Mouse (Mus musculus) liver, embryonic 16.5 days (tissue): ENCODE measurements around the gene Ick. TPM values are rescaled to one million over a fixed set of nuclear protein-coding genes. Genes with fewer than 3 reads are reported as not detected.

Experiments
- ATAC-seq: fragments of 200-750 bp; cut with Nextera tagmentation; 2 replicates; pipeline ENCODE4 v1.8.0; 2017; ENCODE audit warnings: low read depth, mild to moderate bottlenecking, moderate number of reproducible peaks, moderate library complexity
- H3K27ac ChIP-seq: fragments of 300-500 bp; sonication (generic); 2 replicates; pipeline ENCODE4 v1.5.1; 2014; ENCODE audit warnings: mild to moderate bottlenecking, low read length
- H3K27me3 ChIP-seq: fragments of 300-500 bp; sonication (generic); 2 replicates; pipeline ENCODE4 v1.6.1; 2014; ENCODE audit warnings: low read depth, low read length, mixed read lengths; ENCODE audit not compliant: control insufficient read depth, insufficient read depth
- H3K36me3 ChIP-seq: fragments of 300-500 bp; sonication (generic); 2 replicates; pipeline ENCODE4 v1.6.1; 2014; ENCODE audit warnings: mild to moderate bottlenecking; ENCODE audit not compliant: control insufficient read depth, insufficient read depth
- H3K4me1 ChIP-seq: fragments of 300-500 bp; sonication (generic); 2 replicates; pipeline ENCODE4 v1.6.1; 2014; ENCODE audit warnings: low read depth, low read length, mixed read lengths; ENCODE audit not compliant: control insufficient read depth
- H3K4me2 ChIP-seq: fragments of 300-500 bp; sonication (generic); 2 replicates; pipeline ENCODE4 v1.6.1; 2014; ENCODE audit warnings: low read depth, low read length, mixed read lengths
- H3K4me3 ChIP-seq: fragments of 300-500 bp; sonication (generic); 2 replicates; pipeline ENCODE4 v1.5.1; 2014; ENCODE audit warnings: low read depth, mild to moderate bottlenecking, low read length
- H3K9ac ChIP-seq: fragments of 300-500 bp; sonication (generic); 2 replicates; pipeline ENCODE4 v1.6.1; 2014; ENCODE audit warnings: low read depth, low read length
- H3K9me3 ChIP-seq: fragments of 300-500 bp; sonication (generic); replicated peaks from 2 replicates; pipeline ENCODE4 v1.6.1; 2016; ENCODE audit warnings: low read length; ENCODE audit not compliant: control insufficient read depth
- WGBS: fragments of 180-500 bp; shearing (Covaris S2); extraction: QIAGEN DNeasy Blood & Tissue Kit; methylation state at CpG from one replicate; pipeline ENCODE4 v1.1.7; 2014; ENCODE audit not compliant: insufficient replicate concordance; 5-methylcytosine and 5-hydroxymethylcytosine counted together
- polyA plus RNA-seq: library from polyadenylated mRNA; unstranded; fragments of >200 nt; fragmentation: Nextera tagmentation; extraction: Ambion mirVana; gene quantifications from 2 replicates; pipeline ENCODE4 v1.2.1, GENCODE M21; 2015

The Ick gene
- polyA plus RNA-seq, 1 experiment from 2014 or later = 5.5 TPM

DNA sequence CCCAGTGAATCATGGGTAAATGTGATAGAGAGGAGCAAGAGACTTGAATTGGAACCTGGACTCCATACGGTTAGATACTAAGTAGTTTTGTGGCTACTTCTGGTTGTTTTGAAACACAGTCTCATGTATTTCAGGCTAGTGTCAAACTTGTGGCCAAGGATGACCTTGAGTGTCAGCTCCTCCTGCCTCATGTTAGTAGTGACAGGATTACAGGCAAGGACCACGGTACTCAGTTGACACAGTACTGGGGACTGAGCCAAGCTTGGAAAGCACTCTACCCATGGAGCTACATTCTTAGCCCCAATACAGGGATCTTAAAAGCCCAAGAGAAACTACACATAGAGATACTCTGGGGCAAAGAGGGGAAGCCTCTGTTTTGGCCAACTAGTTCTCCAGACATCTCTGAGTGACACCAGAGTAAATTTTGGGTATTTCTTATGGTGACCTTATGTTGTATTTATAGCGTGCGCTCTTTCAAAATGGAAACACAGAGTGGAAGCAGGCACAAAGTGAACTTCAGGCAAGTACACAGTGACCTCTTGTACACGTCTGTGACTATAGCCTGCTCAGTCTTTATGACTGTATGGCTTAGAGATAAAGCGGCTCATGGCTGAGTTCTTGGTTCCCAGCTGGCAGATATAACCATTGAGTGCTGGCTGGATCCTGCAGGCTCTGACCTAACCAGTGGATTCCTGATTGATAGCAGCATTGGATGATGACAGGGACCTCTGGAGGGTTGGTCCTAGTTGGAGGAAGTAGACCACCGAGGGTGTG lies 14.1 kb downstream of the Ick start:
- H3K9ac ChIP-seq = no peak overlapping the region
- WGBS = 66% methylated on average over 7 of the region's 7 CpGs
- no peaks in the 10 kb centered on the region for H3K9me3 ChIP-seq
- ATAC-seq = no peak
- no peaks in the 10 kb centered on the region for H3K27me3 ChIP-seq
- H3K4me2 ChIP-seq = no peak overlapping the region
- no peaks in the 10 kb centered on the region for H3K36me3 ChIP-seq
- no peak overlapping the region for H3K27ac ChIP-seq
- H3K4me1 ChIP-seq = peaks cover 2% of the 10 kb centered on the region; the same call in 1 of the 2 replicates
- no peak overlapping the region for H3K4me3 ChIP-seq

- 49% methylated on average over 6 of the region's 6 CpGs for WGBS
These were observed 15.3 kb downstream of the Ick start for GRCm38 (mm10) chr9:78124297-78124696.

GRCm38 (mm10) chr9:78126007-78126406 lies 17.0 kb downstream of the Ick start:
- Histone ChIP-seq H3K4me2 (no peak overlapping the region), H3K4me1 (no peaks in the 10 kb centered on the region; the same call in 1 of the 2 replicates), H3K4me3 (no peak overlapping the region), H3K9me3 (no peaks in the 10 kb centered on the region), H3K9ac (no peak overlapping the region), H3K27ac (no peak overlapping the region), H3K27me3 (no peaks in the 10 kb centered on the region), H3K36me3 (no peaks in the 10 kb centered on the region)
- 76% methylated on average over 6 of the region's 6 CpGs for WGBS
- no peak for ATAC-seq

More at GRCm38 (mm10) chr9:78124297-78124696, 15.3 kb downstream of the Ick start:
- no peaks in the 10 kb centered on the region for H3K9me3 ChIP-seq
- H3K27me3 ChIP-seq = no peaks in the 10 kb centered on the region
- H3K4me3 ChIP-seq = no peak overlapping the region
- no peak overlapping the region for H3K4me2 ChIP-seq
- H3K4me1 ChIP-seq = no peaks in the 10 kb centered on the region; the same call in 1 of the 2 replicates
- H3K27ac ChIP-seq = no peak overlapping the region
- no peaks in the 10 kb centered on the region for H3K36me3 ChIP-seq
- no peak for ATAC-seq
- H3K9ac ChIP-seq = no peak overlapping the region

DNA sequence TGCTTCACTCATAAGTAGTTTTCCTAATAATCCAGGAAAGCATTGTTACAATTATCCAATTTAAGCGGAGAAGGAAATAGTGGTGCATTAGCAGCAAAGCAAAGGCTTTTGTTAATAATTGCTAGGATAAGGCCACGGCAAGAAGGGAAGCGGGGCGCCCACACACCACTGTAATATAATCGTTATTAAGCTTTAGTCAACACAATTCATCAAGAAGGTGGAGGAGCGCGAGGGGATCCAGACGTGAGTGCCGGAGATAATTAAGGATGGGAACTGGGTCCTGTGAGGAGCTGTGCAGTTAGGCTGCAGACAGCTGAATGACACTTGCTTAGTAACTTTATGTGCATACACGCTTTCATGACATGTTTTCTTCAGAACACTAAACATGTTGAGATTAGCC lies 17.7 kb downstream of the Ick start:
- no peaks in the 10 kb centered on the region; the same call in 1 of the 2 replicates for H3K4me1 ChIP-seq
- H3K9me3 ChIP-seq = no peaks in the 10 kb centered on the region
- H3K36me3 ChIP-seq = no peaks in the 10 kb centered on the region
- no peak overlapping the region for H3K4me2 ChIP-seq
- no peaks in the 10 kb centered on the region for H3K27me3 ChIP-seq
- no peak overlapping the region for H3K27ac ChIP-seq
- no peak overlapping the region for H3K9ac ChIP-seq
- ATAC-seq = no peak
- 71% methylated on average over 10 of the region's 10 CpGs for WGBS
- H3K4me3 ChIP-seq = no peak overlapping the region

DNA sequence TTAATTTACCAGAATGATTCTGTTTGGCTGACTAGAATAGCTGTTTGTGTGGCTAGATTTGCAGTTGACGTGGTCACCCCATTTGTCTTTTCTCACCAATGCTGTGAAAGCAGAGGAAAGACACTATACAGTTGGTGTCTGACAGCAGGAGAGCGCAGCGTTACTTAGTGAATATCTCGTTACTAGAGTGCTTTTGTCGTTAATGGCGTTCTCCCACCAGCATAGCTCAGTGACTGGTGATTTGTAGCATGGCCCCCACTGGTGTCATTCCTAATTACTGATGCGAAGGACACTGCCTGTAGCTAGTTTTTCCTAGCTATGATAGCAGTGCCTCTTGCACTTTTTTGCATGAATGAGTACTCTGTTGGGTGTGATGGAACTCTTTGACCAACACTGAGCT lies 26.7 kb downstream of the Ick start:
- no peak for ATAC-seq
- no peaks in the 10 kb centered on the region for H3K27me3 ChIP-seq
- H3K4me3 ChIP-seq = no peak overlapping the region
- no peak overlapping the region for H3K9ac ChIP-seq
- H3K4me1 ChIP-seq = no peaks in the 10 kb centered on the region
- no peaks in the 10 kb centered on the region for H3K36me3 ChIP-seq
- 85% methylated on average over 7 of the region's 7 CpGs for WGBS
- no peak overlapping the region for H3K27ac ChIP-seq
- H3K9me3 ChIP-seq = no peaks in the 10 kb centered on the region
- H3K4me2 ChIP-seq = no peak overlapping the region

GRCm38 (mm10) chr9:78138044-78138676 lies 29.2 kb downstream of the Ick start:
- WGBS = 70% methylated on average over 9 of the region's 9 CpGs
- no peak overlapping the region for H3K4me2 ChIP-seq
- peaks cover 9% of the 10 kb centered on the region for H3K36me3 ChIP-seq
- H3K27me3 ChIP-seq = no peaks in the 10 kb centered on the region
- no peak overlapping the region for H3K9ac ChIP-seq
- H3K27ac ChIP-seq = no peak overlapping the region
- no peaks in the 10 kb centered on the region for H3K4me1 ChIP-seq
- no peak for ATAC-seq
- H3K4me3 ChIP-seq = no peak overlapping the region
- no peaks in the 10 kb centered on the region for H3K9me3 ChIP-seq

DNA sequence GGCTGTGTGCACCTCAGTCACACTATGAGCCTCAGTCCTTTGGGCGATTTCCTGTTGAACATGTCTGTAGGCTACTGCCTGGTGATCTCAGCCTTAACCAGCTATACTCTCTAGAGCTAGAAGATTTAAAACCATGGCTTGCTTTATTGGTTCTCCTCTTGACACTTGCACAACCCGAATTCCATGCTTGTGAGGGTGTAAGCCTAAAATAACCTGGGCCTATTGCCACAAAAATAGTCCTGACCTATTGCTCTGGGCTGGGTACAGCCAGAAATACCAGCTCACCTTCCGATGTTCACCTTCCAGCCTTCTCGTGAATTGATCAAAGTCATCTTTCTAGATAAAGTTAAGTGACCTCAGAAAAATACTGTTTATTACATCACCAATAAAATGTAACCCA lies 30.5 kb downstream of the Ick start:
- Histone ChIP-seq H3K9me3 (no peaks in the 10 kb centered on the region), H3K4me2 (no peak overlapping the region), H3K9ac (no peak overlapping the region), H3K27me3 (no peaks in the 10 kb centered on the region), H3K4me1 (no peaks in the 10 kb centered on the region), H3K36me3 (peaks cover 9% of the 10 kb centered on the region), H3K27ac (no peak overlapping the region), H3K4me3 (no peak overlapping the region)
- ATAC-seq = no peak
- 69% methylated on average over 4 of the region's 4 CpGs for WGBS

- peaks cover 9% of the 10 kb centered on the region for H3K36me3 ChIP-seq
- no peak for ATAC-seq
- no peaks in the 10 kb centered on the region for H3K27me3 ChIP-seq
- H3K9me3 ChIP-seq = no peaks in the 10 kb centered on the region
- H3K4me2 ChIP-seq = no peak overlapping the region
- no peak overlapping the region for H3K4me3 ChIP-seq
- no peak overlapping the region for H3K27ac ChIP-seq
- 61% methylated on average over 4 of the region's 4 CpGs for WGBS
- H3K9ac ChIP-seq = no peak overlapping the region
- H3K4me1 ChIP-seq = no peaks in the 10 kb centered on the region
These were observed 37.1 kb downstream of the Ick start for GRCm38 (mm10) chr9:78146099-78146498.

- no peak overlapping the region for H3K4me3 ChIP-seq
- no peak overlapping the region for H3K4me2 ChIP-seq
- peaks cover 8% of the 10 kb centered on the region for H3K36me3 ChIP-seq
- no peak for ATAC-seq
- no peak overlapping the region for H3K27ac ChIP-seq
- no peak overlapping the region for H3K9ac ChIP-seq
- no peaks in the 10 kb centered on the region for H3K4me1 ChIP-seq
- H3K27me3 ChIP-seq = no peaks in the 10 kb centered on the region
- 79% methylated on average over 6 of the region's 6 CpGs for WGBS
- no peaks in the 10 kb centered on the region for H3K9me3 ChIP-seq
These were observed 37.6 kb downstream of the Ick start for GRCm38 (mm10) chr9:78146627-78147026.
